Mouse (Mus musculus) myocyte (in vitro differentiated cells): Measurements from ENCODE around the gene Eefsec. TPM values are rescaled to one million over a fixed set of nuclear protein-coding genes. Genes with fewer than 3 reads are reported as not detected.

Experiments used
- H3K27me3 ChIP-seq: one replicate; pipeline ENCODE4 v1.6.1; 2011; ENCODE audit not compliant: control insufficient read depth, insufficient read depth, insufficient read length
- H3K36me3 ChIP-seq: one replicate; pipeline ENCODE4 v1.6.1; 2011; ENCODE audit not compliant: control insufficient read depth, insufficient read depth
- H3K4me2 ChIP-seq: one replicate; pipeline ENCODE4 v1.6.1; 2011; ENCODE audit warnings: low read depth, control low read depth
- H3K4me3 ChIP-seq: one replicate; pipeline ENCODE4 v1.5.1; 2011; ENCODE audit warnings: mild to moderate bottlenecking, control low read depth, moderate library complexity
- H3K79me2 ChIP-seq: one replicate; pipeline ENCODE4 v1.6.1; 2011; ENCODE audit not compliant: control insufficient read depth, insufficient read depth
- H3ac ChIP-seq: one replicate; pipeline ENCODE4 v1.6.1; 2011; ENCODE audit not compliant: control insufficient read depth, insufficient read length
- CEBPB ChIP-seq: IDR thresholded peaks from 2 replicates; pipeline ENCODE4 v1.6.1; 2011; ENCODE audit warnings: mild to moderate bottlenecking, moderate library complexity; ENCODE audit not compliant: poor library complexity, insufficient read depth, severe bottlenecking
- E2F4 ChIP-seq: IDR thresholded peaks from one replicate; pipeline ENCODE4 v1.6.1; 2011; ENCODE audit warnings: mild to moderate bottlenecking, control low read depth, moderate library complexity; ENCODE audit not compliant: insufficient read depth
- MAX ChIP-seq: IDR thresholded peaks from one replicate; pipeline ENCODE4 v1.6.1; 2011; ENCODE audit warnings: low read depth, mild to moderate bottlenecking, control low read depth
- MYOD1 ChIP-seq, 3 experiments: IDR thresholded peaks; one replicate each; pipeline ENCODE4 v1.6.1; 2011; ENCODE audit warnings: control low read depth in 2 of 3, low read depth in 2 of 3, mild to moderate bottlenecking in 2 of 3, moderate library complexity in 1 of 3; ENCODE audit not compliant: insufficient read length in 2 of 3, control insufficient read depth in 1 of 3
- MYOG ChIP-seq, 3 experiments: IDR thresholded peaks; one replicate each; pipeline ENCODE4 v1.6.1; 2011; ENCODE audit warnings: control low read depth in 2 of 3, low read depth in 2 of 3, mild to moderate bottlenecking in 2 of 3; ENCODE audit not compliant: insufficient read length in 2 of 3, control insufficient read depth in 1 of 3, insufficient read depth in 1 of 3
- POLR2A ChIP-seq: IDR thresholded peaks from one replicate; pipeline ENCODE4 v1.6.1; 2011; ENCODE audit warnings: low read depth, mild to moderate bottlenecking, control low read depth, moderate library complexity; ENCODE audit not compliant: insufficient read length
- POLR2AphosphoS2 ChIP-seq: IDR thresholded peaks from one replicate; pipeline ENCODE4 v1.6.1; 2011; ENCODE audit warnings: low read depth, control low read depth; ENCODE audit not compliant: insufficient read length
- REST ChIP-seq: IDR thresholded peaks from one replicate; pipeline ENCODE4 v1.6.1; 2011; ENCODE audit warnings: mild to moderate bottlenecking, control low read depth, moderate library complexity; ENCODE audit not compliant: insufficient read depth, insufficient read length
- SRF ChIP-seq: IDR thresholded peaks from one replicate; pipeline ENCODE4 v1.6.1; 2011; ENCODE audit warnings: low read depth; ENCODE audit not compliant: control insufficient read depth, insufficient read length
- TCF12 ChIP-seq: IDR thresholded peaks from one replicate; pipeline ENCODE4 v1.6.1; 2011; ENCODE audit warnings: mild to moderate bottlenecking, control low read depth; ENCODE audit not compliant: poor library complexity, insufficient read depth, severe bottlenecking
- TCF3 ChIP-seq: IDR thresholded peaks from one replicate; pipeline ENCODE4 v1.6.1; 2011; ENCODE audit warnings: low read depth, control low read depth; ENCODE audit not compliant: insufficient read length
- USF1 ChIP-seq: IDR thresholded peaks from one replicate; pipeline ENCODE4 v1.6.1; 2011; ENCODE audit warnings: low read depth, mild to moderate bottlenecking, control low read depth, moderate library complexity
- polyA plus RNA-seq: library from polyadenylated mRNA; unstranded; fragments of >200 nt; fragmentation: generic; extraction: Trizol; gene quantifications from one replicate; pipeline ENCODE4 v1.2.1, GENCODE M21; 2012; ENCODE audit warnings: missing spikeins

The Eefsec gene
- polyA plus RNA-seq, result 14.5 TPM

DNA sequence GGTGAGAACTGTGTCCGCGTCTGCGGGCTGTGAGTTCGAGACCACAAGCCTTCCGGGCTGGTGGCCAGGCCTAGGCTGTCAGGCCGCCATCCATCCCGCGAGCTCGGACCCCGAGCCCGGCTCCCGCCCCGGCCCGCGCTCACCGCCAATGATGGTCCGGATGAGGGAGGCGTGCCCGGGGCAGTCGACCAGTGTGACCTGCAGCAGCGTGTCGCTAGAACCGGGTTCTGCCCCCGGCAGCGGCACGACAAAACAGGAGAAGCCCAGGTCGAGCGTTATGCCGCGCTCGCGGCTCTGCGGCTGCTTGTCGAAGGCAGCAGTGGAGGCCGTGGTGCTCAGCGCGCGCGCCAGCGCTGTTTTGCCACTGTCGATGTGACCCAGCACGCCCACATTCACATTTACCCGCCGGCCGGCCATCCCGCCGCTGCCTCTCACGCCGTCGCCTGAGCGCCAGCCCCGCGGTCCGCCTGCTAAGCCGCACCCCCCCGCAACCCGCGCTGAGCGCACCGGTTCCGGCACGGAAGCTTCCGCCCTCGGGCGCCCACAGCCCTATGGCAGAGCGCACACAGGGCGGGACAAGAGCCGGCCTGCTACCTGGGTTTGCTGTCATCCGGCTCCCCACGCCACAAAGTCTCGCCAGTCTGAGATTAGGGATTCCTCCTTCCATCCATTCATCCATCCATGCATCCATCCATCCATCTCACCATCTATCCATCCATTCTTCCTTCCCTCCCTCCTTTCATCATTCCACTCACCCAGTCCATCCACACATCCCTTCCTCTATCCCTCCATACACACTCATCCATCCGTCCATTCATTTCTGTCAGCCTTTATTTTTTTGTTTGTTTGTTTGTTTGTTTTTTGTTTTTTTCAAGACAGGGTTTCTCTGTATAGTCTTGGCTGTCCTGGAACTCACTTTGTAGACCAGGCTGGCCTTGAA is at the start of gene Eefsec:
Gene Eefsec, minus strand, starts transcription at position 477 of the 940 bp plus-strand sequence.
- no peaks in the 10 kb centered on the region for H3K79me2 ChIP-seq
- TF ChIP-seq MAX, result no peak
- TF ChIP-seq TCF3, result no peak
- no peak for TF ChIP-seq TCF12
- TF ChIP-seq POLR2A, result peak; percentile 86
- no peak for TF ChIP-seq USF1
- peak; percentile 73 for TF ChIP-seq E2F4
- no peak for TF ChIP-seq CEBPB
- TF ChIP-seq REST, result no peak
- no peak for TF ChIP-seq SRF
- TF ChIP-seq POLR2AphosphoS2, result peak; percentile 77
- TF ChIP-seq MYOG (IDR thresholded peaks at IDR 0.05; ENCODE audit: control insufficient read depth in 1 of 3, insufficient read depth in 1 of 3, insufficient read length in 2 of 3, low read depth in 2 of 3), result peak in 2 of 3 experiments; percentile 34 to 60
- peak in 1 of 3 experiments; percentile 17 for TF ChIP-seq MYOD1 (IDR thresholded peaks at IDR 0.05; ENCODE audit: control insufficient read depth in 1 of 3, insufficient read length in 2 of 3, low read depth in 2 of 3)
- peak within 1 kb of the TSS; percentile 38 for H3K4me3 ChIP-seq
- peaks cover 14% of the 10 kb centered on the region for H3K27me3 ChIP-seq
- no peaks in the 10 kb centered on the region for H3K36me3 ChIP-seq
- H3ac ChIP-seq, result peak within 1 kb of the TSS; percentile 41
- H3K4me2 ChIP-seq, result peak within 1 kb of the TSS; percentile 73

DNA sequence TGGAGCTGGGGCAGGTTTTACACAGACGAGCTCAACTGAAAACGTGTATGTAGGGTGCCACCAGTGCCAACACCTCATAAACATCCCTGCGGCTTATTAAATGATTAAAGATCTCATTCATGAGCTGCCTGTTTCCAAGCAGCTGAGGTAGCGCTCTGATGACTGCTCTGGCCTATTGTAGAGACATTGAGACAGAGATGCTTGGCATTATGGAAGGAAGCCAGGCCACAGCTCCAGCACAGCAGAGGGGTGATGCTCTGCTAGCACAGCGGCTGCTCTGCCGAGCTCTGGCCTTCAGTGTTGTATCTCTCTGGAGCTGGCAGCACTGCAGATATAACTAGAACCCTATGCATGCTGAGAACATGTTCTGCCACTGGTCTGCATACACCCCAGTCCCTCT is 47.4 kb upstream of the Eefsec start:
- no peaks in the 10 kb centered on the region for H3K79me2 ChIP-seq
- no peaks in the 10 kb centered on the region for H3K36me3 ChIP-seq
- H3K4me2 ChIP-seq, result no peak overlapping the region
- TF ChIP-seq TCF12 (no peak), POLR2AphosphoS2 (no peak), SRF (no peak), MYOD1 (IDR thresholded peaks at IDR 0.05; ENCODE audit: control insufficient read depth in 1 of 3, insufficient read length in 2 of 3, low read depth in 2 of 3) (no peak), E2F4 (no peak), REST (no peak), POLR2A (no peak), CEBPB (no peak), TCF3 (no peak), USF1 (no peak), MYOG (IDR thresholded peaks at IDR 0.05; ENCODE audit: control insufficient read depth in 1 of 3, insufficient read depth in 1 of 3, insufficient read length in 2 of 3, low read depth in 2 of 3) (no peak), MAX (no peak)
- no peak overlapping the region for H3K4me3 ChIP-seq
- H3ac ChIP-seq, result no peak overlapping the region
- H3K27me3 ChIP-seq, result no peaks in the 10 kb centered on the region

DNA sequence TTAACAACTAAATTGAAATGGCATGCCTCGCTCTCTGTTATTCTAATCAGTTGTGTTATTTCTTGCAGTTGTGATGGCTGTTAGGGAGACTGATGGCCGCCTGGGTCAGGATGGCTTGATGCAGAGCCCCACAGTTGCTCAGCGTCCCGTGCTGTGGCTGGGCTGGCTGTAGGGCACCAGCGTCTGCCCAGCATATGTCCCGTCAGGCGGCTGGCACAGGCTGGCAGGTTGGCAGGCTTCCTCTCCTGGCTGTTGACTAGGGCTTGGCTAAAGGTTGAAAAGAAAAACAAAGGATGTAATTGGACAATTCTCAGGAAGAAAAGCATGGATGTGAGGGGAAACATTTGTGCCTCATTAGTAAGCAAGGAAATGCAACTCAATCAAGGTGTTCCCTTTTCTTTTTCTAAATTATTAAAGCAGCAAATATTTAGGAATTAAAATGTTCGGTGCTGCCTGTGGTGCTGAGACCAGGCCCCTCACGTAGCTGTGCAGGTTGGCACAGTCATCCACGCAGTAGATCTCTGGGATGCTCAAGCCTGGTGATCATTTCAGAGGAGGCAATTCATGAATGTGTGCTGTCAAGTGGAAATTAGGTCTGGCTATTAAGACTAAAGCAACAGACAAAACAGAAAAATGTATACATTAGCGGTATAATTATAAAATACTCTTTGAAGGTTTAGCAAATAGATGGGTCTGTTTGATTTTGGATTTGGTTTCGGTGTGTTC is 44.5 kb upstream of the Eefsec start:
- Histone ChIP-seq H3K4me2 (no peak overlapping the region), H3K36me3 (peaks cover 8% of the 10 kb centered on the region), H3K79me2 (no peaks in the 10 kb centered on the region), H3K27me3 (no peaks in the 10 kb centered on the region), H3K4me3 (no peak overlapping the region), H3ac (no peak overlapping the region)
- TF ChIP-seq POLR2AphosphoS2 (no peak), TCF12 (no peak), MYOG (IDR thresholded peaks at IDR 0.05; ENCODE audit: control insufficient read depth in 1 of 3, insufficient read depth in 1 of 3, insufficient read length in 2 of 3, low read depth in 2 of 3) (no peak), TCF3 (no peak)

DNA sequence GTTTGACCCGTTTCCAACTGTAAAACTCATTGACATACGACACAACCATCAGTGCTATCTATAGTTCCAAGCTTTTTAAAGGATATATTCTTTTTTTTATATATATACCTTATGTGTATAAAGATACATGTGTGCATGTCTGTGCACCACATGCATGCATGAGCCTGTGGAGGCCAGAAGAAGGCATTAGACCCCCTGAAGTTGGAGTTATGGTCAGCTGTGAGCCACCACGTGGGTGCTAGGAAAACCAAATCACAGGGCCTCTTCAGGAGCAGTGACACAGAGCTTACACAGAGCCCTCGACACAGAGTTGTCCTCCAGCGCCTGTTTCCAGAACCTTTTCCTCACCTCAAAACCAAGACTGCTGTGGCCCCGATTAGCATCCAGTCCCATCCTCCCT is 43.5 kb upstream of the Eefsec start:
- Histone ChIP-seq H3K79me2 (no peaks in the 10 kb centered on the region), H3K27me3 (no peaks in the 10 kb centered on the region), H3K4me2 (no peak overlapping the region), H3K36me3 (peaks cover 14% of the 10 kb centered on the region), H3K4me3 (no peak overlapping the region), H3ac (no peak overlapping the region)
- no peak for TF ChIP-seq SRF
- TF ChIP-seq CEBPB, result no peak
- no peak for TF ChIP-seq MYOG (IDR thresholded peaks at IDR 0.05; ENCODE audit: control insufficient read depth in 1 of 3, insufficient read depth in 1 of 3, insufficient read length in 2 of 3, low read depth in 2 of 3)
- no peak for TF ChIP-seq TCF3
- TF ChIP-seq MYOD1 (IDR thresholded peaks at IDR 0.05; ENCODE audit: control insufficient read depth in 1 of 3, insufficient read length in 2 of 3, low read depth in 2 of 3), result no peak
